Mouse (Mus musculus) adrenal gland (tissue): Measurements from ENCODE around the gene Psg17.
"Not testable (repeated sequence)": the region's sequence is repeated elsewhere in the genome, so short reads cannot be mapped to it uniquely, and the experiment has no call there.

Experiments
- intact Hi-C: fragments of 180-260 bp; cut with DNase I; formaldehyde crosslinking; loops from one replicate; pipeline ENCODE4 v1.15.1; 2025
- long read RNA-seq, 2 experiments: library from polyadenylated mRNA; unstranded; transcript quantifications; one replicate each; pipeline ENCODE4 v2.0.0; 2020; ENCODE audit warnings: borderline replicate concordance in 1 of 2; ENCODE audit not compliant: insufficient replicate concordance in 1 of 2

Gene Psg17
- long read RNA-seq, experiment 1, result 0 reads
- long read RNA-seq, experiment 2, result 0 reads

- intact Hi-C loops, result no loop called here
Measured at GRCm38 (mm10) chr7:18821507-18821906, at the start of gene Psg17. TSS of gene Psg17 (minus strand) at chr7:18821607.

GRCm38 (mm10) chr7:18871031-18871430 is 49.6 kb upstream of the Psg17 start, which contains the start of gene Pglyrp1:
TSS of gene Pglyrp1 (plus strand) at chr7:18871331.
- intact Hi-C loops, result not testable (repeated sequence)

- intact Hi-C loops, result no loop called here
Measured at GRCm38 (mm10) chr7:18868491-18868890, 47.1 kb upstream of the Psg17 start.

- intact Hi-C loops, result no loop called here
Measured at GRCm38 (mm10) chr7:18862801-18863200, 41.4 kb upstream of the Psg17 start.

- intact Hi-C loops, result no loop called here
Measured at GRCm38 (mm10) chr7:18858310-18858916, 37.0 kb upstream of the Psg17 start.

DNA sequence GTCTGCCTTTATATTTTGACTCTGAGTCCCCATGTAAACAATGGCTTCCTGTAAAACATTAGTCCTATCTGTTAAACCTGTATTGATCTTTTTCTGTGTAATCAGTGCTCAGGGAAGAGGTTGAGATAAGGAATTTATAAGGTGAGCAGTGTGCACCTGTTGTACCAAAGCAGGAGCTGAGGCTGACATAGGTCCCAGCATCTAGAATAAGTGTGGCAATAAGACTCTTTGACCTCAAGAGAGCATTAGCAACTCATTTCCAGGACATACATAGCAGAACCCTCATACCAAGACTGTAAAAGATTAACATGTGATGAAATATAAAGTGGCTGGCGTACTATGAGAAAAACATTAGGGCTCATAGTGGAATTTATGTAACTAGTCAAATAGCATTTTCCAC is 27.0 kb upstream of the Psg17 start:
- intact Hi-C loops, result no loop called here

DNA sequence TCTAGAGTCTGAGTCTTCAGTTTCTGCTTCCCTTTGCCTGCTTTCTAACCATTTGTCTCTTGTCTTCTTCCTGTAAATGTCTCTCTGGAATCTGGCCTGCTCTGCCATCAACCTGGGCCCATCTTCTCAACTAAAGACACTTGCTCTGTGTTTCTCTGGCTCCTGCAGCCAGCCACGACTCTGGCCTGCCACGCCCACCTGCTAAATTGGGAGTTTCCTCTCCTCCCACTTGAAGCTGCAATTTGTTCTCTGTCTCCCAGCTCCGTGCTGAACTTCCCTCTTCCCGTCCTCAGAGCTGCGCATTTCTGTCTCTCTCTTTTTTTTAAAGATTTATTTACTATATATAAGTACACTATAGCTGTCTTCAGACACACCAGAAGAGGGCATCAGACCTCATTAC is 23.4 kb upstream of the Psg17 start:
- intact Hi-C loops, result no loop called here

DNA sequence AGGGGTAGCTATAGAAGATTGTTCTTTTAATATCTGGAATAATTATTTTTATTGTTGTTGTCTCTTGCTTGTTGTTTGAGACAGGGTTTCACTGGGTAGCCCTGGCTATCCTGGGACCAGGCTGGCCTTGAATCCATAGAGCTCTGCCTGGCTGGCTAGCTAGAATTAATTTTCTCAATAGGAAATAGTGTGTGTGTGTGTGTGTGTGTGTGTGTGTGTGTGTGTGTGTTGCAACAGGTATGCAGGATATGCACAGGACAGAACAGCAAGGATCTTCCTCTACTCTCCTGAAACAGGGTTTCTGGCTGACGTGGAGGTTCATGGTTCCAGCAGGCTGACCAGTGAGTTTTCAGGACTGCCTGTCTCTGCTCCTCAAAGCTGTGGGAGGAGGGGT is 19.8 kb upstream of the Psg17 start:
- intact Hi-C loops, result no loop called here

DNA sequence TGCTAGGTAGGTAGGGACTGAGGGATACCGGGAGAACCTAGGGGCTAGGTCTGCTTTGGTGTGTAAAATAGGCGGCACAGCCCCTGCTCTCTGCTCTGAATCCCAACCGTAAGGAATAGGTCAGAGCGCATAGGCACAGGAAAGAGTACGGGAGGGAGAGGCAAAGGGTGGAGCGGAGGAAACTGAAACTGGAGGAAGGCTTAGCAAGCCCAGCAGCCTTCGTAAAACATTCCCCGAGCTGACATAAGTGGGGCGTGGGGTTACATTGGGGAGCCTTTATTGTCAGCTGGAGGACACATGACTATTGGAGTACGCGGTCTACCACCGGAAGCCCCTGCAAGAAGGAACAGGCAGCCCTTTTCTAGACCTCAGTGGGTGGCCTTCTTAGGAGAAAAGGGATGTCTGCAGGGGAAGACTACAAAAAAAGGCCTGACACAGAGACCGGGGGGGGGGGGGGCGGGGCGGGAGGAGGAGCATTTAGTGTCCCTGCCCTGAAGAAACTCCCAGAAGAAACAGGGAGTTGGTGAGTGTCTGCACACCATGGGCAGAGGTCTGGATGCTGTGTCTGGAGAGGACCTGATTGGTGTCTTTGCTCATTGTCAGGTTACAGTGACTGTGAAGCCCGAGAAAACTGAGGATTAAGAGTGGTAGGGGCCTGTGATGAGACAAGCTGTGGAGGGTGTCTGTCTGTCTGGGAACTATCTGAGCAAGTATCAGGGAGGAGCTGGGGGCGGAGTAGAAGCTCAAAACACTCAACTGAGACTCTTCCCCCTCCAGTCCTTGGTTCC is 19.2 kb upstream of the Psg17 start:
- intact Hi-C loops, result no loop called here

DNA sequence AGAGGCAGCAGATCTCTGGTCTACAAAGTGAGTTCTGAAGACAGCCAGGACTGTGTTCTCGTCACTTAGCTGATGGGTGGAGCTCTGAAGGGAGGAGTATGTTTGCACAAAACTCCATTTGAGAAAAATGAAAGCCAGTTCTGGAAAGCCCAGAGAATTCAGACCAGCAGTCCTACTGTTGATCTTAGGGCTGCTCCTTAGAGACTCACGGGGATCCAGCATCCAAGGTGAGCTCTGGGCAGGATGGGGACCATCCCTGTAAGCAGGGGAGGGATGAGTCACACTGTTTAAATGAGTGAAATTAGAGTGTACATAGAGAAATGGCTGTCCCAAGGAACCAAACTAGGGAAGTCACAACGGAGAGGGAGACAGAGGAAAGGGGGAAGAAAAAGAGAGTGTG is 18.5 kb upstream of the Psg17 start, which contains the start of gene Mill2:
TSS of gene Mill2 (plus strand) at position 102 of the 400 bp plus-strand sequence.
- intact Hi-C loops, result no loop called here

DNA sequence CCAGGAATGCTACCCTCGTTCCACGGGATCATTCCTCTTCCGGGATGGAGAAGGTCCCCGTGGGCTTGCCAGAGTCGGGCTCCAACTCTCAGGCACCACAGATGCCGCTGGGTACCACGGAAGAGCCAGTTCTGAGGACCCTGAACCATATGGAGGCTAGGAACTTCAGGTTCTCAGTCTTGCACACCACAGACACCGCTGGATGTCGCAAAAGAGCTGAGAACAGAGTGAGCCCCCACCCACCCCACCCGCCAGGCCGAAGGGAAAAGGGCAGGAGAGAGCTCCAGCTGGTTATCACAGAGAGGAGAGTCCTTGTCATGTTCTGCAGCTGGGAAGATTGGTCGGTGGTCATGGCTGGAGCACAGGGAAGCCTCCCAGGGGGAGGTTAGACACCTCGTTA is 10.9 kb upstream of the Psg17 start:
- intact Hi-C loops, result no loop called here

GRCm38 (mm10) chr7:18829545-18829944 is 8.1 kb upstream of the Psg17 start:
- intact Hi-C loops, result loop anchor here (2.0 kb wide), 1 partner anchor 43 kb away; no protein-coding TSS in a partner anchor

DNA sequence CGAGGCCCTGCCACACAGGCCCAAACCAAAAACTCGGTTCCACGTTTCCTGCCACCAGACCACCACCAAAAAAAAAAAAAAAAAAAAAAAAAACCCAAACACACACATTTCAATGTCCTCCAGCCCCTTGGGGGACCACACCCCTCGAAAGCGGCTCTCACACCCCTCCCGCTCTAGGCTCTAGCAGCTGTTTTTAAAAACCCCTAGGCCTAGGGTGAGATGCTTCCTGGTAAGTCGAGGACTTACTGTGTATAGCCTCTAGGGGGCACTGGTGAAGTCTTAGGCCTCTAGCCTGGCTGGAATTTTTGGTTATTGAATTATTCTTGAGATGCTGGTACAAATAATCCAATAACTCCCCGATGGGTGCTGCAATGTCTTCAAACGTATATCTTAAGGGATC is 7.2 kb upstream of the Psg17 start:
- intact Hi-C loops, result loop anchor here (2.0 kb wide), 1 partner anchor 44 kb away; no protein-coding TSS in a partner anchor

DNA sequence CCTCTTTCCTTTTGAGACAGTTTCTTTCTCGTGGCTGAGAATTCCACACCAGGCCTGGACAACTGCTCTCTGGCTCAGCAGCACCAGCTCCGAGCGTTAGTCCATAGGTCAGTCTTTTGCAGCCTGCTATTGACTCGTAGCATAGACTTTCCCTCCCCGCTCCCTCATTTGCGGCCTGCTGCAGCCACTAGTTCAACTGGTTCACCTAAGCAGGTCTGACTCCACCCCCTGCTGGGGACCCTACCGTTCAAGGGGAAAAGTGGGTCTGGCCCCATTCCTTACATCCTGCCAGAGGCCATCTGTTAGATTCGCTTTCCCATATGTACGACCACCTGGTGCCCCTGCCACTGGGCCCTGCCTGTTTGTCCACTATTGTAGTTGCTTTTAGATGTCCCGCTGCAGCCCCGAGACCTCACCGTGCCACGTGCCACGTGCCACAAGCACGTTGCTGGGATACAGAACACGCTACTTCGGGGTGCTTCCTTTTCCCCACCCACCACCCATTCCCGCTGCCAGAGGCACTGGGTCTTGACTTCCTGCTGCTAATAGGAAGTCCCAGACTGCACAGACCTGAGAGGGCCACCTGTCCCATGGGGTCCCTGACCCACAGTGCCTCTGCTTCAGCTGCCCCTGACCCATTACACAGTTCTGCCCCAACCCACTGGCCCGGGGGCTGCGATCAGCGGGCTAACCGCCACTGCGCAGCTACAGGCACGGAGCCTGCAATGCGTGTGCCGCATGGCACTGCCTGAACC is 6.6 kb upstream of the Psg17 start:
- intact Hi-C loops, result loop anchor here (2.0 kb wide), 1 partner anchor 45 kb away; no protein-coding TSS in a partner anchor

GRCm38 (mm10) chr7:18818301-18818700 is 3.1 kb downstream of the Psg17 start:
- intact Hi-C loops, result no loop called here

- intact Hi-C loops, result no loop called here
Measured at GRCm38 (mm10) chr7:18803526-18803925, 17.9 kb downstream of the Psg17 start.

- intact Hi-C loops, result no loop called here
Measured at GRCm38 (mm10) chr7:18799129-18799528, 22.3 kb downstream of the Psg17 start.

- intact Hi-C loops, result no loop called here
Measured at GRCm38 (mm10) chr7:18798420-18798819, 23.0 kb downstream of the Psg17 start, which contains the start of gene Psg19. TSS of gene Psg19 (minus strand) at chr7:18798520.

- intact Hi-C loops, result not testable (repeated sequence)
Measured at GRCm38 (mm10) chr7:18790671-18791070, 30.7 kb downstream of the Psg17 start.

- intact Hi-C loops, result not testable (repeated sequence)
Measured at GRCm38 (mm10) chr7:18781301-18781700, 40.1 kb downstream of the Psg17 start.

DNA sequence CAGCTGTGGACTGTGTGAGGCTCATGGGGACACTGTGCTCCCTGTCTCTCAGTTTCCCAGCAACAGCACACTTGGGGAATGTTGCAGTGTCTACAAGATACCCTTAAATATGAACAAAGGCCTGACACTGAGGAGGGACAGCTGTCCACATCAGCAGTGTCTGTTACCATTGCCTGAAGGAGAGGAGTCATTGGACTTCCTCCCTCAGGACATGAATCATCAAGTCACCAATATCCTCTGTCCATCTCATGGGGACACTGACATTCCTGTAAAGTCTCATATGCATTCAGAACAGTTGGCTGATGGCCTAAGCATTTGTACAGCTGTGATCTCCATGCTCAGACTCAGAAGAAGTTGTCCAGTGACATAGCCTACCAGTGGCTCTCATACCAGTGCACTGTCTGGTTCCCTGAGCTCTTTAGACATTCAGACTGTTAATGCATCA is 42.0 kb downstream of the Psg17 start:
- intact Hi-C loops, result no loop called here
